Mouse (Mus musculus): Measurements from ENCODE around the gene Ankrd28. TPM values are rescaled to one million over a fixed set of nuclear protein-coding genes. Genes with fewer than 3 reads are reported as not detected.
A peak's percentile ranks its signal among the peaks of the same experiment; 100 is the strongest.
"Not testable (repeated sequence)": the region's sequence is repeated elsewhere in the genome, so short reads cannot be mapped to it uniquely, and the experiment has no call there.

Ankrd28 gene
- 1.8 and 2.7 TPM in 2 replicates for polyA plus RNA-seq (2012; rRNA removed)

DNA sequence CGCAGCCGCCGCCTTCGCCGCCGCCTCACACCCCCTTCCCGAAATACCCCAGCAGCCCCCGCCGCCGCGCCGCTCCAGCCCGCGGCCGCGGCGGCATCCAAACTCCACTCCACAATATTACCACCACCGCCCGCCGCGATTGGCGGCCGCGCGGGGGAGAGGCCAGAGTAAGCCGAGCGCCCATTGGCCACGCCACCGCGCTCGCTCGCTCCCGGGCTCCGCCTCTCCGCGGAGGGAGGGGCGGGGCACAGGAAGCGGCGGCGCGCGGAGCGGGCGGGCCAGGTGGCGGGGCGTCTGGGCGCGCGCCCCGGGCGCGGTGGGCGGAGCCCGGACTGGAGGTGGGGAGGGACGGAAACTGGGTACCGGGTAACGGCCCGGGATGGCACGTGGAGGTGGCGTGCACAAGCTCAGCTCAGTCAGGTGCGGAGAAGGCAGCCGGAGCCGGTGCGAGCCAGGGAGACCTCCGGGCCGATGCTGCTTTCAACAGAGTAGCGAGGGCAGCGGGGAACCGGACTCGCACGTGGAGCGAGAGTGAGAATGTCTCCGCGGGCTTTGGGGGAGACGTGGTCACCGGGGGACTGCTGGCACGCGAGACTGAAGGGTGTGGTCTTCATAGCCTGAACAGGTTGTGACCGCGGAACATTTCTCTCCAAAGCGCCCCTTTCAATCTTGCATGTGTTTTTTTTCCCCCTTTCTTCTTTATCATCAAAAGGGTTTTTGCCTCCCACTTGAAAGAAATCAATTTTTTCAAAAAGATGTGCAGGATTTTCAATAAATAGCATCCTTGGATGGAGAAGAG, at the start of gene Ankrd28:
Gene Ankrd28, minus strand, starts transcription at position 81 of the 799 bp plus-strand sequence.
- TF ChIP-seq CTCF (IDR thresholded peaks at IDR 0.05; ENCODE audit: extremely low read depth, insufficient read depth, insufficient read length, insufficient replicate concordance) (no peak), POLR2A (IDR thresholded peaks at IDR 0.05; ENCODE audit: low read depth, low read length) (no peak)
- DNase-seq (ENCODE audit: low read depth in 1 of 2, low spot score in 2 of 2) = peak; percentile 86 to 94
- 2% methylated on average over 61 of the region's 81 CpGs for WGBS
- H3K4me3 ChIP-seq (ENCODE audit: extremely low read depth, insufficient read depth, insufficient read length) = peak within 1 kb of the TSS; percentile 83
- H3K4me1 ChIP-seq (ENCODE audit: control insufficient read depth, insufficient read depth, insufficient read length) = peaks cover 3% of the 10 kb centered on the region
- peak within 1 kb of the TSS; percentile 80 for H3K27ac ChIP-seq (ENCODE audit: insufficient read depth, low read length)
- no peaks in the 10 kb centered on the region for H3K27me3 ChIP-seq (ENCODE audit: control insufficient read depth, insufficient read depth, low read length)
- no peaks in the 10 kb centered on the region for H3K36me3 ChIP-seq (ENCODE audit: control insufficient read depth, insufficient read depth, low read length)

DNA sequence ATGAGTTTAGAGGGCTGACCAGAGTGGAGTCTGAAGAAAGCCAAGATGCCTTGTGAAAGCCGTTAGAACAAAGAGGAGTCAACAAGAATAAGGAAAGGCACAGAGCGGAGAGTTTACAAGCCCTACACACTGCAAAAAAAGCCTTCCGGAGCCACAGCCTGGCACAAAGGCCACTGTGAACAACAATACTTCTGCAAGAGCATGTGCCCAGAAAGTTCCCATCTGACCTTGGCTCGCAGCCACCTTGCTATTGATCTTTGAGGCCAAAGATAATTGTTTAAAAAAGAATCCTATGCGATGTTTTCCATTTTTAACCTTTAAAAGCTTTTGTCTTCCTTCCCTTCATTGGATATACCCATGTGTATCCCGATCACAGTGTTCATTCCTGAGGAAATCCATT, 49.0 kb upstream of the Ankrd28 start:
- Histone ChIP-seq H3K4me1 (ENCODE audit: control insufficient read depth, insufficient read depth, insufficient read length) (no peaks in the 10 kb centered on the region), H3K27me3 (ENCODE audit: control insufficient read depth, insufficient read depth, low read length) (no peaks in the 10 kb centered on the region), H3K27ac (ENCODE audit: insufficient read depth, low read length) (no peak overlapping the region), H3K4me3 (ENCODE audit: extremely low read depth, insufficient read depth, insufficient read length) (no peak overlapping the region), H3K36me3 (ENCODE audit: control insufficient read depth, insufficient read depth, low read length) (no peaks in the 10 kb centered on the region)
- TF ChIP-seq CTCF (IDR thresholded peaks at IDR 0.05; ENCODE audit: extremely low read depth, insufficient read depth, insufficient read length, insufficient replicate concordance) = no peak
- no peak for DNase-seq (ENCODE audit: low read depth in 1 of 2, low spot score in 2 of 2)
- WGBS = 85% methylated on average over 6 of the region's 6 CpGs

DNA sequence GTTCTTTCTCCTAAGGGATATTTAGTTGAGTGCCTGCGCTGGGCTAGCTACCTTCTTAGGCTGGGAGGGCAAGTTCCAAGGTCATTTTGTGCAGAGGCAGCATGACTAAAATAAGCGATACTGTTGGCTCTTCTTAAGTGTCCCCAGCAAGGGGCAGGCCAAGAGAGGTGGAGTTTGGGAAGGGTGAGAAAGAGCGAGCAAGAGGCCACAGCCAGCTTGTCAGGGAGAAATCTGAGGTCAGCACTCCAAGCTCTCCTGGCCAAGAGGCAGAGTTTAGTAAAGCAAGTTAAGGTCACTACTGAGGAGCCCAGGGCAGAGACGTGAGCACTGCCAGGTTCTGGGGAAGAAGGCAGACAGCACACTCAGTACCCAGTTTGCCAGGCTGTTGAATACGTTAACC, 41.7 kb upstream of the Ankrd28 start:
- Histone ChIP-seq H3K4me1 (ENCODE audit: control insufficient read depth, insufficient read depth, insufficient read length) (no peaks in the 10 kb centered on the region), H3K36me3 (ENCODE audit: control insufficient read depth, insufficient read depth, low read length) (no peaks in the 10 kb centered on the region), H3K4me3 (ENCODE audit: extremely low read depth, insufficient read depth, insufficient read length) (no peak overlapping the region), H3K27me3 (ENCODE audit: control insufficient read depth, insufficient read depth, low read length) (no peaks in the 10 kb centered on the region), H3K27ac (ENCODE audit: insufficient read depth, low read length) (no peak overlapping the region)
- 84% methylated on average over 5 of the region's 5 CpGs for WGBS
- TF ChIP-seq CTCF (IDR thresholded peaks at IDR 0.05; ENCODE audit: extremely low read depth, insufficient read depth, insufficient read length, insufficient replicate concordance) (no peak), POLR2A (IDR thresholded peaks at IDR 0.05; ENCODE audit: low read depth, low read length) (no peak)
- DNase-seq (ENCODE audit: low read depth in 1 of 2, low spot score in 2 of 2) = no peak

DNA sequence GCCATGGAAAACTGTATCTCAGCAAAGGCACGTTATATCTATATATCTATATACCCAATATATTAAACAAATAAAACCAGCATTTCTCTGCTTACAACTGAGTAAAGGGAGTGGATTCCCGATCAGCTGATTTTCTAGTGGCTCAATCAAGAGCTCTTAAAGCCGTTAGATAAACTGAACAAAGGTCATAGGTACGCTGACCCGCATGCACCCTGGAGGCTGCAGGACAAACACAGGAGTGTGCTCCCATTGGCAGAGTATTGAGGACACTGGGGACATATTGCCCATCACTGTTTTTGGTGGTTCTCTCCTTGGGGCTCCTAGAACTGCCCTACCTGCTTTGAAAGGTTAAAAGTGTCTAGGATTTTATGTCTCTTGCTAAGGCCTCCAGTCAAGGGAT, 40.0 kb upstream of the Ankrd28 start:
- 88% methylated on average over 5 of the region's 5 CpGs for WGBS
- no peak overlapping the region for H3K27ac ChIP-seq (ENCODE audit: insufficient read depth, low read length)
- H3K36me3 ChIP-seq (ENCODE audit: control insufficient read depth, insufficient read depth, low read length) = no peaks in the 10 kb centered on the region
- H3K4me3 ChIP-seq (ENCODE audit: extremely low read depth, insufficient read depth, insufficient read length) = no peak overlapping the region
- TF ChIP-seq CTCF (IDR thresholded peaks at IDR 0.05; ENCODE audit: extremely low read depth, insufficient read depth, insufficient read length, insufficient replicate concordance) (no peak), POLR2A (IDR thresholded peaks at IDR 0.05; ENCODE audit: low read depth, low read length) (no peak)
- DNase-seq (ENCODE audit: low read depth in 1 of 2, low spot score in 2 of 2) = no peak
- H3K4me1 ChIP-seq (ENCODE audit: control insufficient read depth, insufficient read depth, insufficient read length) = no peaks in the 10 kb centered on the region
- no peaks in the 10 kb centered on the region for H3K27me3 ChIP-seq (ENCODE audit: control insufficient read depth, insufficient read depth, low read length)

DNA sequence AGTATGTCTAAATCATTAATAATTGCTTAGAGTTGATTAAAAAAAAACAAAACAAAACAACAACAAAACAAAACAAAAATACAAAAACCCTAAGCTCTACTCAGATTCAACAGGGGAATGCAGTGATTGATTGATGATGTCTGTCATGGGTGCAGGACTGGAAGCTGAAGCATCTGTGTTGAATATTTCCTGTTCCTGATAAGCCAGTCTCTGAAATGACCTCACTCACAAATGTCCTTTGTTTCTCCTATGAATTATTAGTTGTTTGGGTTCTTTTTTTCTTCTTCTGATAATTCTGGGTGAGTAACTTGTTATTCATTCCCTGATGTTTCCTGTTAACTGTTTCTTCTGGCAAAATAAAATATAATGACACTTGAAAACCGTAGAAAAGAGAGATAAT, 38.1 kb upstream of the Ankrd28 start:
- H3K27ac ChIP-seq (ENCODE audit: insufficient read depth, low read length) = no peak overlapping the region
- DNase-seq (ENCODE audit: low read depth in 1 of 2, low spot score in 2 of 2) = no peak
- H3K4me1 ChIP-seq (ENCODE audit: control insufficient read depth, insufficient read depth, insufficient read length) = no peaks in the 10 kb centered on the region
- no peaks in the 10 kb centered on the region for H3K27me3 ChIP-seq (ENCODE audit: control insufficient read depth, insufficient read depth, low read length)
- TF ChIP-seq POLR2A (IDR thresholded peaks at IDR 0.05; ENCODE audit: low read depth, low read length) = no peak
- TF ChIP-seq CTCF (IDR thresholded peaks at IDR 0.05; ENCODE audit: extremely low read depth, insufficient read depth, insufficient read length, insufficient replicate concordance) = no peak
- no peak overlapping the region for H3K4me3 ChIP-seq (ENCODE audit: extremely low read depth, insufficient read depth, insufficient read length)
- 22% methylated on average over 1 of the region's 1 CpGs for WGBS
- H3K36me3 ChIP-seq (ENCODE audit: control insufficient read depth, insufficient read depth, low read length) = no peaks in the 10 kb centered on the region

DNA sequence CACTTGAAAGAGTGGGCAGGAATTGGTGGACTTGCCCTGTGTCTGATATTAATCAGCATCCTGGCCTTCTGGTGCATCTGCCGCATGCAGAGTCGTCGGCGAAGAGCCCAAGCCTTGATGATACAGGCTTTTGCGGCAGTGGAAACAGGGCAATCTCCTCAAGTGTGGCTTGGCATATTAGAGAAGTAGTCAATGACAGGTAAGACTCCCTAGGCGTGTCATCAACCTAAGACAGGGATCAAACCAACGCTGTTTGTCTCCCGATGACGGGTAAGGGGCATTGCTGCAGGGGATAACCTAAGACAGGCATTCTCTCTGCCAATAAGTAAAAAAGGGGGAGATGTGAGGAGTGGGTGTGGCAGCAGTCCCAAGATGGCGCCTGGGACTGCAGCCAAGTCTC, 35.9 kb upstream of the Ankrd28 start:
- H3K27ac ChIP-seq (ENCODE audit: insufficient read depth, low read length); H3K36me3 ChIP-seq (ENCODE audit: control insufficient read depth, insufficient read depth, low read length); H3K4me3 ChIP-seq (ENCODE audit: extremely low read depth, insufficient read depth, insufficient read length); DNase-seq (ENCODE audit: low read depth in 1 of 2, low spot score in 2 of 2); H3K27me3 ChIP-seq (ENCODE audit: control insufficient read depth, insufficient read depth, low read length); H3K4me1 ChIP-seq (ENCODE audit: control insufficient read depth, insufficient read depth, insufficient read length): not testable (repeated sequence)
- 92% methylated on average over 10 of the region's 10 CpGs for WGBS

DNA sequence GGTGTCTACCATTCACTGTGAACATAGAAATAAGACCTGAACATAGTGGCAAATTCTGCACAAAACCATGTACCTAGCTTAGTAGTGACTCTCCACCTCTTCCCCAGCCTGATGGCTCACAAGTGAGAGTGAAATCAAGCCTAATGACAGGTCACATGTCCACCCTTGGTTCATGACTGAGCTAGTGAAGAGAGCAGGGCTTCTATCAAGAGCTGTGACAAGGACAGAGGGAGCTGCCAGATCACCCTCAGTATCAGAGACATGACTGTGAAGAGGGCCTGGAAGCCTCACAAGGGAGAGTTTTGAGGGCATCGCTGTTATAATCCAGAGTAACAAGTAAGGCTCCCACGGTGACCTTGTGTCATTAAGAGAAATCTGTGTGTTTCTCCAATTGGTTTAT, 28.2 kb upstream of the Ankrd28 start:
- Histone ChIP-seq H3K27ac (ENCODE audit: insufficient read depth, low read length) (no peak overlapping the region), H3K27me3 (ENCODE audit: control insufficient read depth, insufficient read depth, low read length) (no peaks in the 10 kb centered on the region), H3K4me1 (ENCODE audit: control insufficient read depth, insufficient read depth, insufficient read length) (no peaks in the 10 kb centered on the region), H3K36me3 (ENCODE audit: control insufficient read depth, insufficient read depth, low read length) (no peaks in the 10 kb centered on the region), H3K4me3 (ENCODE audit: extremely low read depth, insufficient read depth, insufficient read length) (no peak overlapping the region)
- no peak for DNase-seq (ENCODE audit: low read depth in 1 of 2, low spot score in 2 of 2)
- 97% methylated on average over 2 of the region's 2 CpGs for WGBS
- TF ChIP-seq POLR2A (IDR thresholded peaks at IDR 0.05; ENCODE audit: low read depth, low read length) = no peak
- TF ChIP-seq CTCF (IDR thresholded peaks at IDR 0.05; ENCODE audit: extremely low read depth, insufficient read depth, insufficient read length, insufficient replicate concordance) = no peak

Data from spleen, adult 2 months (tissue).